Comparison of ENCODE assay signal across 25 mouse cellular contexts in genomic region chr6:17917233-17917632, GRCm38 (mm10).
A peak's percentile ranks its signal among the peaks of the same experiment; 100 is the strongest.
DNase-seq lines count a peak whose midpoint lies in the region; ATAC-seq and TF ChIP-seq lines count a peak whose summit lies in the region.
"Had no signal": no experiment of that assay in that cellular context is flagged by ENCODE, and none has a peak within 500 bp of the region (broad histone marks: within the 10 kb centered on the region; RNA-seq: fewer than 3 reads in every experiment).

No protein-coding gene starts in this region.

- H3K27me3 ChIP-seq in embryonic facial prominence, embryonic 14.5 days (replicated peaks; ENCODE audit: control insufficient read depth, insufficient read depth, low read length) = no peaks in the 10 kb centered on the region
- no peaks in the 10 kb centered on the region for H3K27me3 ChIP-seq in embryonic facial prominence, embryonic 10.5 days (replicated peaks; ENCODE audit: low read depth, poor library complexity, severe bottlenecking)
- H3K27me3 ChIP-seq: embryonic facial prominence, embryonic 12.5 days; forebrain, embryonic 12.5 days; forebrain, embryonic 15.5 days; heart, embryonic 12.5 days; heart, embryonic 15.5 days; hindbrain, embryonic 15.5 days had no signal

- H3K27ac ChIP-seq in embryonic facial prominence, embryonic 14.5 days (replicated peaks; ENCODE audit: low read depth, low read length) = no peak overlapping the region
- H3K27ac ChIP-seq in embryonic facial prominence, embryonic 10.5 days (replicated peaks) = no peak overlapping the region
- peak overlapping the region; percentile 5; the same call in 1 of the 2 replicates for H3K27ac ChIP-seq in layer of hippocampus, adult 2 months
- H3K27ac ChIP-seq: embryonic facial prominence, embryonic 12.5 days; forebrain, embryonic 12.5 days; forebrain, embryonic 15.5 days; heart, embryonic 15.5 days; hindbrain, embryonic 15.5 days had no signal

- H3K4me3 ChIP-seq in embryonic facial prominence, embryonic 14.5 days (ENCODE audit: low read depth, low read length) = no peak overlapping the region
- no peak overlapping the region for H3K4me3 ChIP-seq in embryonic facial prominence, embryonic 10.5 days
- H3K4me3 ChIP-seq in layer of hippocampus, adult 2 months = no peak overlapping the region
- H3K4me3 ChIP-seq: embryonic facial prominence, embryonic 12.5 days; erythroblast, embryonic 14.5 days; forebrain, embryonic 12.5 days; forebrain, embryonic 15.5 days; heart, embryonic 12.5 days; heart, embryonic 15.5 days; hindbrain, embryonic 15.5 days had no signal

- 60% methylated on average over 4 of the region's 4 CpGs for WGBS in embryonic facial prominence, embryonic 14.5 days
- WGBS in embryonic facial prominence, embryonic 10.5 days = 86% methylated on average over 4 of the region's 4 CpGs

- peak; percentile 65; the same call in 1 of the 2 replicates for ATAC-seq in cerebellum, adult (ENCODE audit: insufficient number of reproducible peaks, low FRiP score, low TSS enrichment)
- ATAC-seq in embryonic facial prominence, embryonic 14.5 days (ENCODE audit: low read depth) = no peak
- ATAC-seq: activated CD4-positive, CD25-positive, alpha-beta regulatory T cell, adult 4 months; forebrain, embryonic 15.5 days; inflammation-experienced regulatory T-cells, adult 6 months; intestine, embryonic 16.5 days had no signal

- H3K9ac ChIP-seq in embryonic facial prominence, embryonic 14.5 days (ENCODE audit: low read depth, low read length) = no peak overlapping the region
- H3K9ac ChIP-seq: embryonic facial prominence, embryonic 12.5 days; forebrain, embryonic 12.5 days; forebrain, embryonic 15.5 days; heart, embryonic 12.5 days; heart, embryonic 15.5 days; hindbrain, embryonic 15.5 days had no signal

- no peak for DNase-seq in cerebellum, adult 9-10 months
- DNase-seq in embryonic facial prominence, embryonic 14.5 days (ENCODE audit: low spot score) = peak; percentile 20
- no peak for DNase-seq in embryonic facial prominence, embryonic 10.5 days (ENCODE audit: low spot score)
- no peak for DNase-seq in layer of hippocampus, adult 2 months (ENCODE audit: low spot score in 2 of 2)
- DNase-seq in layer of hippocampus, postnatal 10 days (ENCODE audit: low spot score in 2 of 2) = no peak
- DNase-seq: adrenal gland, adult 8-10 months; adrenal gland, postnatal 25 days; cerebellum, adult 11 months; cerebellum, adult 8-10 months; gastrocnemius, postnatal 25 days; heart, adult 18-20 months; heart, postnatal 10 days; heart, postnatal 36 days; kidney, adult 18-20 months had no signal

- no peaks in the 10 kb centered on the region for H3K4me1 ChIP-seq in embryonic facial prominence, embryonic 14.5 days (ENCODE audit: control insufficient read depth, insufficient read depth, low read length)
- H3K4me1 ChIP-seq in embryonic facial prominence, embryonic 10.5 days = no peaks in the 10 kb centered on the region
- H3K4me1 ChIP-seq: embryonic facial prominence, embryonic 12.5 days; forebrain, embryonic 15.5 days; heart, embryonic 12.5 days; heart, embryonic 15.5 days; hindbrain, embryonic 15.5 days had no signal

- no peak overlapping the region for H3K4me2 ChIP-seq in embryonic facial prominence, embryonic 14.5 days (ENCODE audit: low read depth, low read length)
- H3K4me2 ChIP-seq: embryonic facial prominence, embryonic 12.5 days; forebrain, embryonic 12.5 days; forebrain, embryonic 15.5 days; heart, embryonic 12.5 days; heart, embryonic 15.5 days; hindbrain, embryonic 15.5 days had no signal

- TF ChIP-seq CTCF in layer of hippocampus, adult 2 months (conservative IDR thresholded peaks at IDR 0.05) = no peak

- H3K36me3 ChIP-seq in embryonic facial prominence, embryonic 14.5 days (ENCODE audit: control insufficient read depth, insufficient read depth, low read length) = no peaks in the 10 kb centered on the region
- no peaks in the 10 kb centered on the region; the same call in 1 of the 2 replicates for H3K36me3 ChIP-seq in embryonic facial prominence, embryonic 10.5 days (replicated peaks)
- H3K36me3 ChIP-seq: heart, embryonic 15.5 days had no signal

- H3K9me3 ChIP-seq in embryonic facial prominence, embryonic 14.5 days (ENCODE audit: control insufficient read depth, low read length) = no peaks in the 10 kb centered on the region
- no peaks in the 10 kb centered on the region for H3K9me3 ChIP-seq in embryonic facial prominence, embryonic 10.5 days
- H3K9me3 ChIP-seq: embryonic facial prominence, embryonic 12.5 days; forebrain, embryonic 12.5 days; forebrain, embryonic 15.5 days; heart, embryonic 12.5 days; heart, embryonic 15.5 days; hindbrain, embryonic 15.5 days had no signal
